Mouse (Mus musculus): Measurements from ENCODE around the gene Fer1l4.

DNA sequence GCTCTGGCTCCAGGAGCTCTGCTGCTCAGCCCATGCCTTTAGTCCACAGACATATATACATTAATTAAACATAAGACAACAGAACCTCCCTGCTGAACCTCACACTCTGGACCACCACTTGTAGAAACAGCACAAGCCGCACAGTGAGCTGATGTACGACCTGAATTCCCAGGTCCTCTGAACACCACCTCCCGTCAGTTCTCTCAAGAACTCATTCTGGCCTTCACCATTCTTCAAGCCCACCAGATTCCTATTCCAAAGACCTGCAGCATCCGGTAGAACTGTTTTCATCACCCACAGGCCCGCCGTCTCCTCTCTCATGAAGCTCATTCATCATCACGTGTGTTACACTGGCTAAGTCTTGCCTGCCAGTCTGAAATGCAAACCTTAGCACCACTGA is 27.6 kb upstream of the Fer1l4 start:
- TF ChIP-seq CTCF (IDR thresholded peaks at IDR 0.05; ENCODE audit: extremely low read depth, insufficient read length, insufficient replicate concordance, low read depth, low read length) (no peak), POLR2A (IDR thresholded peaks at IDR 0.05; ENCODE audit: low read depth, low read length) (no peak)

Measured in small intestine, adult 2 months (tissue).